Mouse (Mus musculus): ENCODE data around the gene Ddx47. TPM values are rescaled to one million over a fixed set of nuclear protein-coding genes. Genes with fewer than 3 reads are reported as not detected.

The Ddx47 gene
- total RNA-seq, 1 experiment = 75.1 TPM

GRCm38 (mm10) chr6:134981231-134982062, 30.0 kb upstream of the Ddx47 start, which contains the start of gene Apold1:
Gene Apold1 (plus strand): TSS chr6:134981718.
- Histone ChIP-seq H3K4me1 (ENCODE audit: control insufficient read depth in 2 of 2, insufficient read depth in 2 of 2, low read length in 2 of 2, poor library complexity in 1 of 2) (peaks cover 3 to 20% of the 10 kb centered on the region in 2 experiments; a peak in 1 of 4 replicates), H3K27ac (ENCODE audit: insufficient read depth, low read depth, low read length, poor library complexity, severe bottlenecking) (no peak within 1 kb of the TSS), H3K4me3 (ENCODE audit: insufficient read depth in 1 of 2, low read depth in 1 of 2, low read length in 2 of 2, poor library complexity in 1 of 2, severe bottlenecking in 1 of 2) (0 out of 4 replicates have a peak within 1 kb of the TSS, but pooled peaks of 1 of the 2 experiments have one; percentile 18), H3K36me3 (ENCODE audit: control insufficient read depth, insufficient read depth, low read length, poor library complexity, severe bottlenecking) (no peaks in the 10 kb centered on the region), H3K9me3 (ENCODE audit: control insufficient read depth, insufficient read depth, low read depth, low read length) (no peaks in the 10 kb centered on the region), H3K9ac (ENCODE audit: insufficient read depth, low read depth, low read length, poor library complexity, severe bottlenecking) (no peak within 1 kb of the TSS)
- TF ChIP-seq MAFK (IDR thresholded peaks at IDR 0.05; ENCODE audit: insufficient read depth, low read depth, low read length) = no peak
- TF ChIP-seq CHD2 (IDR thresholded peaks at IDR 0.05; ENCODE audit: low read depth, low read length) = no peak
- TF ChIP-seq ZC3H11A (IDR thresholded peaks at IDR 0.05; ENCODE audit: borderline replicate concordance, low read depth, low read length) = no peak
- TF ChIP-seq HCFC1 (IDR thresholded peaks at IDR 0.05; ENCODE audit: borderline replicate concordance, insufficient read depth, low read length) = no peak
- no peak for TF ChIP-seq ZNF384 (IDR thresholded peaks at IDR 0.05; ENCODE audit: low read depth, low read length)
- no peak for DNase-seq (ENCODE audit: low read depth, low spot score)
- in situ Hi-C loops (cut with MboI; ENCODE audit: low sequenced_read_pairs in 2 of 2, unreplicated experiment in 2 of 2) = no loop called here

- in situ Hi-C loops (cut with MboI; ENCODE audit: low sequenced_read_pairs in 2 of 2, unreplicated experiment in 2 of 2) = no loop called here
- peak; percentile 68 for DNase-seq (ENCODE audit: low read depth, low spot score)
- no peak for TF ChIP-seq ZC3H11A (IDR thresholded peaks at IDR 0.05; ENCODE audit: borderline replicate concordance, low read depth, low read length)
- no peak for TF ChIP-seq ZNF384 (IDR thresholded peaks at IDR 0.05; ENCODE audit: low read depth, low read length)
- 0 out of 2 replicates have a peak, but pooled peaks have one; percentile 35 for TF ChIP-seq HCFC1 (IDR thresholded peaks at IDR 0.05; ENCODE audit: borderline replicate concordance, insufficient read depth, low read length)
- H3K27ac ChIP-seq (ENCODE audit: insufficient read depth, low read depth, low read length, poor library complexity, severe bottlenecking) = no peak overlapping the region
- H3K4me1 ChIP-seq (ENCODE audit: control insufficient read depth in 2 of 2, insufficient read depth in 2 of 2, low read length in 2 of 2, poor library complexity in 1 of 2) = peaks cover 3 to 20% of the 10 kb centered on the region in 2 experiments; a peak in 1 of 4 replicates
- no peaks in the 10 kb centered on the region for H3K9me3 ChIP-seq (ENCODE audit: control insufficient read depth, insufficient read depth, low read depth, low read length)
- no peaks in the 10 kb centered on the region for H3K36me3 ChIP-seq (ENCODE audit: control insufficient read depth, insufficient read depth, low read length, poor library complexity, severe bottlenecking)
- peak overlapping the region; percentile 64 for H3K9ac ChIP-seq (ENCODE audit: insufficient read depth, low read depth, low read length, poor library complexity, severe bottlenecking)
- H3K4me3 ChIP-seq (ENCODE audit: insufficient read depth in 1 of 2, low read depth in 1 of 2, low read length in 2 of 2, poor library complexity in 1 of 2, severe bottlenecking in 1 of 2) = peak overlapping the region; percentile 61 to 81
Observed at GRCm38 (mm10) chr6:134983529-134984370, 27.7 kb upstream of the Ddx47 start.

GRCm38 (mm10) chr6:134984748-134985147, 26.7 kb upstream of the Ddx47 start:
- no peak overlapping the region for H3K27ac ChIP-seq (ENCODE audit: insufficient read depth, low read depth, low read length, poor library complexity, severe bottlenecking)
- H3K4me1 ChIP-seq (ENCODE audit: control insufficient read depth in 2 of 2, insufficient read depth in 2 of 2, low read length in 2 of 2, poor library complexity in 1 of 2) = peaks cover 3 to 20% of the 10 kb centered on the region in 2 experiments; a peak in 1 of 4 replicates
- no peak for TF ChIP-seq ZNF384 (IDR thresholded peaks at IDR 0.05; ENCODE audit: low read depth, low read length)
- no peak for TF ChIP-seq MAFK (IDR thresholded peaks at IDR 0.05; ENCODE audit: insufficient read depth, low read depth, low read length)
- no peak for TF ChIP-seq ZC3H11A (IDR thresholded peaks at IDR 0.05; ENCODE audit: borderline replicate concordance, low read depth, low read length)
- TF ChIP-seq CHD2 (IDR thresholded peaks at IDR 0.05; ENCODE audit: low read depth, low read length) = no peak
- TF ChIP-seq HCFC1 (IDR thresholded peaks at IDR 0.05; ENCODE audit: borderline replicate concordance, insufficient read depth, low read length) = no peak
- H3K4me3 ChIP-seq (ENCODE audit: insufficient read depth in 1 of 2, low read depth in 1 of 2, low read length in 2 of 2, poor library complexity in 1 of 2, severe bottlenecking in 1 of 2) = no peak overlapping the region
- H3K9me3 ChIP-seq (ENCODE audit: control insufficient read depth, insufficient read depth, low read depth, low read length) = no peaks in the 10 kb centered on the region
- DNase-seq (ENCODE audit: low read depth, low spot score) = no peak
- in situ Hi-C loops (cut with MboI; ENCODE audit: low sequenced_read_pairs in 2 of 2, unreplicated experiment in 2 of 2) = no loop called here
- no peaks in the 10 kb centered on the region for H3K36me3 ChIP-seq (ENCODE audit: control insufficient read depth, insufficient read depth, low read length, poor library complexity, severe bottlenecking)
- no peak overlapping the region for H3K9ac ChIP-seq (ENCODE audit: insufficient read depth, low read depth, low read length, poor library complexity, severe bottlenecking)

GRCm38 (mm10) chr6:134988377-134988776, 23.0 kb upstream of the Ddx47 start:
- no peak for DNase-seq (ENCODE audit: low read depth, low spot score)
- no peak overlapping the region for H3K27ac ChIP-seq (ENCODE audit: insufficient read depth, low read depth, low read length, poor library complexity, severe bottlenecking)
- no peaks in the 10 kb centered on the region for H3K36me3 ChIP-seq (ENCODE audit: control insufficient read depth, insufficient read depth, low read length, poor library complexity, severe bottlenecking)
- peaks cover 3 to 11% of the 10 kb centered on the region in 2 experiments; a peak in 1 of 4 replicates for H3K4me1 ChIP-seq (ENCODE audit: control insufficient read depth in 2 of 2, insufficient read depth in 2 of 2, low read length in 2 of 2, poor library complexity in 1 of 2)
- no peak overlapping the region for H3K9ac ChIP-seq (ENCODE audit: insufficient read depth, low read depth, low read length, poor library complexity, severe bottlenecking)
- TF ChIP-seq CHD2 (IDR thresholded peaks at IDR 0.05; ENCODE audit: low read depth, low read length) = no peak
- TF ChIP-seq HCFC1 (IDR thresholded peaks at IDR 0.05; ENCODE audit: borderline replicate concordance, insufficient read depth, low read length) = no peak
- TF ChIP-seq ZNF384 (IDR thresholded peaks at IDR 0.05; ENCODE audit: low read depth, low read length) = no peak
- no peak for TF ChIP-seq MAFK (IDR thresholded peaks at IDR 0.05; ENCODE audit: insufficient read depth, low read depth, low read length)
- TF ChIP-seq ZC3H11A (IDR thresholded peaks at IDR 0.05; ENCODE audit: borderline replicate concordance, low read depth, low read length) = no peak
- H3K4me3 ChIP-seq (ENCODE audit: insufficient read depth in 1 of 2, low read depth in 1 of 2, low read length in 2 of 2, poor library complexity in 1 of 2, severe bottlenecking in 1 of 2) = no peak overlapping the region
- no peaks in the 10 kb centered on the region for H3K9me3 ChIP-seq (ENCODE audit: control insufficient read depth, insufficient read depth, low read depth, low read length)
- in situ Hi-C loops (cut with MboI; ENCODE audit: low sequenced_read_pairs in 2 of 2, unreplicated experiment in 2 of 2) = no loop called here

Measured in ES-E14 (cell line).